Mouse (Mus musculus) cortical plate, adult 2 months (tissue): Measurements from ENCODE around the gene Gtpbp1.

Source experiments
- CTCF ChIP-seq: fragments of 200-500 bp; IDR thresholded peaks from 2 replicates; pipeline ENCODE4 v1.5.1; 2011; ENCODE audit warnings: mild to moderate bottlenecking, control low read depth, low read length; ENCODE audit not compliant: insufficient read depth; ENCODE audit errors: extremely low read depth
- POLR2A ChIP-seq: fragments of 200-500 bp; IDR thresholded peaks from 2 replicates; pipeline ENCODE4 v1.6.1; 2011; ENCODE audit warnings: mild to moderate bottlenecking, low read length, control low read depth; ENCODE audit not compliant: insufficient read depth; ENCODE audit errors: extremely low read depth

- TF ChIP-seq POLR2A = no peak
- no peak for TF ChIP-seq CTCF
These were observed 70.3 kb downstream of the Gtpbp1 start for GRCm38 (mm10) chr15:79760956-79761355.
